Mouse (Mus musculus): ENCODE data around the gene Bhlhb9. TPM values are rescaled to one million over a fixed set of nuclear protein-coding genes. Genes with fewer than 3 reads are reported as not detected.
"Not testable (repeated sequence)": the region's sequence is repeated elsewhere in the genome, so short reads cannot be mapped to it uniquely, and the experiment has no call there.

Bhlhb9 gene
- polyA plus RNA-seq, 1 experiment from 2014 or later: 48.6 TPM

GRCm38 (mm10) chrX:135796305-135797211, 836 bp upstream of the Bhlhb9 start:
- not testable (repeated sequence) for H3K9me3 ChIP-seq (ENCODE audit: control insufficient read depth, low read length); DNase-seq (ENCODE audit: low spot score); H3K27ac ChIP-seq (replicated peaks; ENCODE audit: low read depth, low read length); H3K4me1 ChIP-seq (ENCODE audit: control insufficient read depth, insufficient read depth, low read length); H3K27me3 ChIP-seq (replicated peaks; ENCODE audit: control insufficient read depth, insufficient read depth, low read length)
- peak; percentile 44 for ATAC-seq (ENCODE audit: low read depth)
- 24% methylated on average over 6 of the region's 26 CpGs for WGBS
- Histone ChIP-seq H3K4me2 (ENCODE audit: low read depth, low read length) (peak overlapping the region; percentile 56), H3K36me3 (ENCODE audit: control insufficient read depth, insufficient read depth, low read length) (peaks cover 20% of the 10 kb centered on the region), H3K4me3 (ENCODE audit: low read depth, low read length) (peak overlapping the region; percentile 53), H3K9ac (ENCODE audit: low read depth, low read length) (peak overlapping the region; percentile 63)

GRCm38 (mm10) chrX:135804149-135804548, 6.8 kb downstream of the Bhlhb9 start:
- H3K4me2 ChIP-seq (ENCODE audit: low read depth, low read length): no peak overlapping the region
- WGBS: 83% methylated on average over 3 of the region's 3 CpGs
- ATAC-seq (ENCODE audit: low read depth) (no peak), DNase-seq (ENCODE audit: low spot score) (no peak)
- peaks cover 24% of the 10 kb centered on the region for H3K36me3 ChIP-seq (ENCODE audit: control insufficient read depth, insufficient read depth, low read length)
- no peak overlapping the region for H3K4me3 ChIP-seq (ENCODE audit: low read depth, low read length)
- no peaks in the 10 kb centered on the region for H3K27me3 ChIP-seq (replicated peaks; ENCODE audit: control insufficient read depth, insufficient read depth, low read length)
- no peak overlapping the region for H3K9ac ChIP-seq (ENCODE audit: low read depth, low read length)
- no peak overlapping the region for H3K27ac ChIP-seq (replicated peaks; ENCODE audit: low read depth, low read length)
- H3K4me1 ChIP-seq (ENCODE audit: control insufficient read depth, insufficient read depth, low read length): no peaks in the 10 kb centered on the region
- H3K9me3 ChIP-seq (ENCODE audit: control insufficient read depth, low read length): no peaks in the 10 kb centered on the region

GRCm38 (mm10) chrX:135805780-135806179, 8.4 kb downstream of the Bhlhb9 start:
- Histone ChIP-seq H3K4me3 (ENCODE audit: low read depth, low read length) (no peak overlapping the region), H3K9me3 (ENCODE audit: control insufficient read depth, low read length) (no peaks in the 10 kb centered on the region), H3K9ac (ENCODE audit: low read depth, low read length) (no peak overlapping the region), H3K4me2 (ENCODE audit: low read depth, low read length) (no peak overlapping the region), H3K36me3 (ENCODE audit: control insufficient read depth, insufficient read depth, low read length) (0 out of 2 replicates have a peak, but pooled peaks cover 8% of the 10 kb centered on the region), H3K27ac (replicated peaks; ENCODE audit: low read depth, low read length) (no peak overlapping the region), H3K4me1 (ENCODE audit: control insufficient read depth, insufficient read depth, low read length) (no peaks in the 10 kb centered on the region), H3K27me3 (replicated peaks; ENCODE audit: control insufficient read depth, insufficient read depth, low read length) (no peaks in the 10 kb centered on the region)
- ATAC-seq (ENCODE audit: low read depth) (no peak), DNase-seq (ENCODE audit: low spot score) (no peak)
- WGBS: 14% methylated on average over 1 of the region's 1 CpGs

- 46% methylated on average over 1 of the region's 1 CpGs for WGBS
- not testable (repeated sequence) for ATAC-seq (ENCODE audit: low read depth); H3K4me3 ChIP-seq (ENCODE audit: low read depth, low read length)
Observed at GRCm38 (mm10) chrX:135835896-135836295, 38.5 kb downstream of the Bhlhb9 start.

GRCm38 (mm10) chrX:135837896-135838295, 40.5 kb downstream of the Bhlhb9 start:
- Histone ChIP-seq H3K4me2 (ENCODE audit: low read depth, low read length) (no peak overlapping the region), H3K9me3 (ENCODE audit: control insufficient read depth, low read length) (no peaks in the 10 kb centered on the region), H3K27me3 (replicated peaks; ENCODE audit: control insufficient read depth, insufficient read depth, low read length) (no peaks in the 10 kb centered on the region), H3K4me1 (ENCODE audit: control insufficient read depth, insufficient read depth, low read length) (no peaks in the 10 kb centered on the region), H3K27ac (replicated peaks; ENCODE audit: low read depth, low read length) (no peak overlapping the region), H3K9ac (ENCODE audit: low read depth, low read length) (no peak overlapping the region), H3K4me3 (ENCODE audit: low read depth, low read length) (no peak overlapping the region), H3K36me3 (ENCODE audit: control insufficient read depth, insufficient read depth, low read length) (no peaks in the 10 kb centered on the region; the same call in 1 of the 2 replicates)
- DNase-seq (ENCODE audit: low spot score): peak; percentile 1
- 73% methylated on average over 2 of the region's 2 CpGs for WGBS
- ATAC-seq (ENCODE audit: low read depth): no peak

More at GRCm38 (mm10) chrX:135835896-135836295, 38.5 kb downstream of the Bhlhb9 start:
- H3K27ac ChIP-seq (replicated peaks; ENCODE audit: low read depth, low read length); H3K4me1 ChIP-seq (ENCODE audit: control insufficient read depth, insufficient read depth, low read length); DNase-seq (ENCODE audit: low spot score); H3K9ac ChIP-seq (ENCODE audit: low read depth, low read length); H3K36me3 ChIP-seq (ENCODE audit: control insufficient read depth, insufficient read depth, low read length); H3K9me3 ChIP-seq (ENCODE audit: control insufficient read depth, low read length); H3K27me3 ChIP-seq (replicated peaks; ENCODE audit: control insufficient read depth, insufficient read depth, low read length); H3K4me2 ChIP-seq (ENCODE audit: low read depth, low read length): not testable (repeated sequence)

GRCm38 (mm10) chrX:135838521-135839360, 41.3 kb downstream of the Bhlhb9 start, which contains the start of gene Gprasp2:
Gene Gprasp2, plus strand, starts transcription at chrX:135839034.
- H3K36me3 ChIP-seq (ENCODE audit: control insufficient read depth, insufficient read depth, low read length): not testable (repeated sequence)

GRCm38 (mm10) chrX:135839397-135840391, 42.3 kb downstream of the Bhlhb9 start:
- H3K4me1 ChIP-seq (ENCODE audit: control insufficient read depth, insufficient read depth, low read length); H3K27me3 ChIP-seq (replicated peaks; ENCODE audit: control insufficient read depth, insufficient read depth, low read length); H3K27ac ChIP-seq (replicated peaks; ENCODE audit: low read depth, low read length); H3K36me3 ChIP-seq (ENCODE audit: control insufficient read depth, insufficient read depth, low read length); H3K9me3 ChIP-seq (ENCODE audit: control insufficient read depth, low read length): not testable (repeated sequence)
- Histone ChIP-seq H3K4me3 (ENCODE audit: low read depth, low read length) (peak overlapping the region; percentile 46), H3K9ac (ENCODE audit: low read depth, low read length) (peak overlapping the region; percentile 54), H3K4me2 (ENCODE audit: low read depth, low read length) (peak overlapping the region; percentile 69)
- WGBS: 29% methylated on average over 16 of the region's 17 CpGs
- peak; percentile 31; the same call in 1 of the 2 replicates for ATAC-seq (ENCODE audit: low read depth)
- DNase-seq (ENCODE audit: low spot score): peak; percentile 45

More at GRCm38 (mm10) chrX:135838521-135839360, 41.3 kb downstream of the Bhlhb9 start, which contains the start of gene Gprasp2:
- ATAC-seq (ENCODE audit: low read depth): peak; percentile 96
- not testable (repeated sequence) for H3K27me3 ChIP-seq (replicated peaks; ENCODE audit: control insufficient read depth, insufficient read depth, low read length); H3K4me1 ChIP-seq (ENCODE audit: control insufficient read depth, insufficient read depth, low read length); H3K9me3 ChIP-seq (ENCODE audit: control insufficient read depth, low read length); H3K27ac ChIP-seq (replicated peaks; ENCODE audit: low read depth, low read length)
- Histone ChIP-seq H3K9ac (ENCODE audit: low read depth, low read length) (peak within 1 kb of the TSS; percentile 54), H3K4me3 (ENCODE audit: low read depth, low read length) (peak within 1 kb of the TSS; percentile 46), H3K4me2 (ENCODE audit: low read depth, low read length) (peak within 1 kb of the TSS; percentile 69)
- 20% methylated on average over 10 of the region's 32 CpGs for WGBS
- peak; percentile 74 for DNase-seq (ENCODE audit: low spot score)

All from embryonic facial prominence, embryonic 14.5 days (tissue).